Mouse (Mus musculus) CH12.LX (cell line): ENCODE measurements around the gene Ptprcap. TPM values are rescaled to one million over a fixed set of nuclear protein-coding genes. Genes with fewer than 3 reads are reported as not detected.

Source experiments
- DNase-seq: peaks from one replicate; pipeline ENCODE4 v3.0.0-alpha.2; 2013; ENCODE audit errors: extremely low read depth
- H3K27ac ChIP-seq: 2 replicates; pipeline ENCODE4 v1.5.1; 2012; ENCODE audit warnings: low read depth, mild to moderate bottlenecking, control low read depth, moderate library complexity; ENCODE audit not compliant: insufficient read depth
- H3K27me3 ChIP-seq: replicated peaks from 2 replicates; pipeline ENCODE3; 2012; ENCODE audit warnings: inconsistent platforms
- H3K36me3 ChIP-seq, 2 experiments: replicated peaks in 1 of 2; 2 replicates each; pipeline versions ENCODE3 to v1.6.1; 2012; ENCODE audit warnings: inconsistent platforms in 1 of 2, low read length in 1 of 2, mild to moderate bottlenecking in 1 of 2, mixed read lengths in 1 of 2, moderate library complexity in 1 of 2; ENCODE audit not compliant: control insufficient read depth in 1 of 2, insufficient read depth in 1 of 2
- H3K4me1 ChIP-seq, 2 experiments: 2 replicates each; pipeline ENCODE4 v1.6.1; 2012; ENCODE audit warnings: inconsistent platforms in 1 of 2, moderate library complexity in 1 of 2; ENCODE audit not compliant: insufficient read depth in 2 of 2, control insufficient read depth in 1 of 2
- H3K4me2 ChIP-seq: 2 replicates; pipeline ENCODE4 v1.6.1; 2012; ENCODE audit warnings: low read depth, mild to moderate bottlenecking, control low read depth; ENCODE audit not compliant: poor library complexity, insufficient read depth, severe bottlenecking
- H3K4me3 ChIP-seq, 3 experiments: fragments of 150-350 bp in 1 of 3; sonication (generic) in 1 of 3; replicated peaks in 1 of 3; 2 replicates each; pipeline versions ENCODE3 to v1.5.1; 2011 to 2012; ENCODE audit warnings: low read depth in 2 of 3, low read length in 2 of 3, mild to moderate bottlenecking in 2 of 3, moderate library complexity in 2 of 3, control low read depth in 1 of 3, improper control_type of control experiment in 1 of 3, inconsistent platforms in 1 of 3, mixed read lengths in 1 of 3; ENCODE audit not compliant: poor library complexity in 1 of 3
- H3K79me2 ChIP-seq: replicated peaks from 2 replicates; pipeline ENCODE4 v1.6.1; 2012; ENCODE audit warnings: mild to moderate bottlenecking, moderate library complexity; ENCODE audit not compliant: control insufficient read depth, poor library complexity, insufficient read depth, severe bottlenecking; ENCODE audit errors: extremely low read depth
- H3K9ac ChIP-seq: 2 replicates; pipeline ENCODE4 v1.6.1; 2012; ENCODE audit warnings: low read depth, mild to moderate bottlenecking, control low read depth, moderate library complexity; ENCODE audit not compliant: insufficient read depth
- H3K9me3 ChIP-seq: replicated peaks from 2 replicates; pipeline ENCODE3; 2012; ENCODE audit warnings: low read length, inconsistent platforms, mixed read lengths
- BHLHE40 ChIP-seq: IDR thresholded peaks from 2 replicates; pipeline ENCODE4 v1.6.1; 2011; ENCODE audit warnings: mild to moderate bottlenecking, low read depth, low read length, improper control_type of control experiment
- CHD1 ChIP-seq: IDR thresholded peaks from 2 replicates; pipeline ENCODE4 v1.6.1; 2012; ENCODE audit warnings: low read depth, low read length, improper control_type of control experiment, inconsistent platforms
- CHD2 ChIP-seq: IDR thresholded peaks from 2 replicates; pipeline ENCODE4 v1.6.1; 2011; ENCODE audit warnings: low read length, improper control_type of control experiment
- CTCF ChIP-seq, 2 experiments: IDR thresholded peaks in 1 of 2; conservative IDR thresholded peaks in 1 of 2; 2 replicates each; pipeline ENCODE4 v1.5.1; 2011 to 2012; ENCODE audit warnings: low read depth in 2 of 2, low read length in 2 of 2, improper control_type of control experiment in 1 of 2, inconsistent platforms in 1 of 2, mild to moderate bottlenecking in 1 of 2, moderate library complexity in 1 of 2
- E2F4 ChIP-seq: IDR thresholded peaks from 2 replicates; pipeline ENCODE4 v1.6.1; 2011; ENCODE audit warnings: low read depth, low read length, improper control_type of control experiment; ENCODE audit not compliant: insufficient replicate concordance
- ELF1 ChIP-seq: IDR thresholded peaks from 2 replicates; pipeline ENCODE4 v1.6.1; 2014; ENCODE audit warnings: low read depth, mild to moderate bottlenecking, inconsistent platforms, low read length, improper control_type of control experiment
- EP300 ChIP-seq: IDR thresholded peaks from 2 replicates; pipeline ENCODE4 v1.6.1; 2011; ENCODE audit warnings: low read length, improper control_type of control experiment
- ETS1 ChIP-seq: conservative IDR thresholded peaks from 2 replicates; pipeline ENCODE4 v1.6.1; 2012; ENCODE audit warnings: low read depth, mild to moderate bottlenecking, inconsistent platforms, low read length, improper control_type of control experiment, moderate library complexity
- JUN ChIP-seq: IDR thresholded peaks from 2 replicates; pipeline ENCODE4 v1.6.1; 2011; ENCODE audit warnings: low read depth, mild to moderate bottlenecking, low read length, improper control_type of control experiment, moderate library complexity; ENCODE audit not compliant: insufficient read depth
- KAT2A ChIP-seq: IDR thresholded peaks from 2 replicates; pipeline ENCODE4 v1.6.1; 2012; ENCODE audit warnings: low read length, improper control_type of control experiment, inconsistent platforms; ENCODE audit not compliant: insufficient replicate concordance
- MAFK ChIP-seq: IDR thresholded peaks from 2 replicates; pipeline ENCODE4 v1.6.1; 2011; ENCODE audit warnings: low read length, improper control_type of control experiment; ENCODE audit not compliant: insufficient replicate concordance
- MAZ ChIP-seq: IDR thresholded peaks from 2 replicates; pipeline ENCODE4 v1.6.1; 2012; ENCODE audit warnings: low read depth, mild to moderate bottlenecking, inconsistent platforms, low read length, improper control_type of control experiment, moderate library complexity
- MEF2A ChIP-seq: IDR thresholded peaks from 2 replicates; pipeline ENCODE4 v1.6.1; 2014; ENCODE audit warnings: low read depth, mild to moderate bottlenecking, inconsistent platforms, low read length, improper control_type of control experiment, borderline replicate concordance
- MXI1 ChIP-seq: IDR thresholded peaks from 2 replicates; pipeline ENCODE4 v1.6.1; 2011; ENCODE audit warnings: mild to moderate bottlenecking, low read depth, low read length, improper control_type of control experiment
- MYC ChIP-seq: IDR thresholded peaks from 2 replicates; pipeline ENCODE4 v1.6.1; 2011; ENCODE audit warnings: low read depth, mild to moderate bottlenecking, improper control_type of control experiment, low read length
- NELFE ChIP-seq: IDR thresholded peaks from 2 replicates; pipeline ENCODE4 v1.6.1; 2011; ENCODE audit warnings: low read depth, low read length, improper control_type of control experiment
- PAX5 ChIP-seq: IDR thresholded peaks from 2 replicates; pipeline ENCODE4 v1.6.1; 2012; ENCODE audit warnings: low read length, inconsistent platforms, mixed read lengths
- POLR2A ChIP-seq: IDR thresholded peaks from 2 replicates; pipeline ENCODE4 v1.6.1; 2011; ENCODE audit warnings: low read depth, mild to moderate bottlenecking, improper control_type of control experiment, low read length
- POLR2AphosphoS2 ChIP-seq: IDR thresholded peaks from 2 replicates; pipeline ENCODE4 v1.6.1; 2011; ENCODE audit warnings: low read depth, low read length, improper control_type of control experiment
- RAD21 ChIP-seq: IDR thresholded peaks from 2 replicates; pipeline ENCODE4 v1.6.1; 2011; ENCODE audit warnings: low read depth, mild to moderate bottlenecking, low read length, improper control_type of control experiment, moderate library complexity
- RCOR1 ChIP-seq: conservative IDR thresholded peaks from 2 replicates; pipeline ENCODE4 v1.6.1; 2012; ENCODE audit warnings: low read depth, mild to moderate bottlenecking, inconsistent platforms, low read length, improper control_type of control experiment
- SIN3A ChIP-seq: IDR thresholded peaks from 2 replicates; pipeline ENCODE4 v1.6.1; 2012; ENCODE audit warnings: low read length, improper control_type of control experiment, inconsistent platforms
- TCF12 ChIP-seq: IDR thresholded peaks from 2 replicates; pipeline ENCODE4 v1.6.1; 2014; ENCODE audit warnings: low read depth, mild to moderate bottlenecking, inconsistent platforms, low read length, improper control_type of control experiment
- UBTF ChIP-seq: IDR thresholded peaks from 2 replicates; pipeline ENCODE4 v1.6.1; 2012; ENCODE audit warnings: low read depth, mild to moderate bottlenecking, inconsistent platforms, low read length, improper control_type of control experiment, moderate library complexity
- USF1 ChIP-seq: IDR thresholded peaks from 2 replicates; pipeline ENCODE4 v1.6.1; 2014; ENCODE audit warnings: low read depth, mild to moderate bottlenecking, inconsistent platforms, low read length, improper control_type of control experiment
- USF2 ChIP-seq: conservative IDR thresholded peaks from 2 replicates; pipeline ENCODE4 v1.6.1; 2011; ENCODE audit warnings: low read depth, low read length, improper control_type of control experiment
- ZMIZ1 ChIP-seq: IDR thresholded peaks from 2 replicates; pipeline ENCODE4 v1.6.1; 2012; ENCODE audit warnings: low read depth, mild to moderate bottlenecking, inconsistent platforms, low read length, improper control_type of control experiment
- ZNF384 ChIP-seq: IDR thresholded peaks from 2 replicates; pipeline ENCODE4 v1.6.1; 2012; ENCODE audit warnings: low read depth, low read length, improper control_type of control experiment, inconsistent platforms
- dilution Hi-C: fragments of 300-500 bp; cut with MboI; formaldehyde crosslinking; loops from 2 replicates; pipeline ENCODE4 v1.14.3; 2020; ENCODE audit warnings: low sequenced_read_pairs; ENCODE audit not compliant: extremely low pct_unique_long_range_greater_than_20kb, extremely low pct_ligation_motif_present
- in situ Hi-C: fragments of 300-500 bp; cut with MboI; formaldehyde crosslinking; loops from 3 replicates; pipeline ENCODE4 v1.14.3; 2019; ENCODE audit warnings: low sequenced_read_pairs, low pct_ligation_motif_present, low pct_unique_long_range_greater_than_20kb, mixed read lengths
- polyA plus RNA-seq: library from polyadenylated mRNA; unstranded; fragments of >175 nt; gene quantifications from 2 replicates; pipeline ENCODE4 v1.2.1, GENCODE M21; 2012; ENCODE audit warnings: low read depth; ENCODE audit not compliant: insufficient read length
- total RNA-seq, 2 experiments: library from RNA; depleted of rRNA; stranded (reverse); fragments of 300-350 nt in 1 of 2; fragments of >200 nt in 1 of 2; gene quantifications; 2 replicates each; pipeline ENCODE4 v1.2.3; 2012 to 2014

Gene Ptprcap
- total and polyA plus RNA-seq, 3 experiments, result 343 to 447 (median 438) TPM

DNA sequence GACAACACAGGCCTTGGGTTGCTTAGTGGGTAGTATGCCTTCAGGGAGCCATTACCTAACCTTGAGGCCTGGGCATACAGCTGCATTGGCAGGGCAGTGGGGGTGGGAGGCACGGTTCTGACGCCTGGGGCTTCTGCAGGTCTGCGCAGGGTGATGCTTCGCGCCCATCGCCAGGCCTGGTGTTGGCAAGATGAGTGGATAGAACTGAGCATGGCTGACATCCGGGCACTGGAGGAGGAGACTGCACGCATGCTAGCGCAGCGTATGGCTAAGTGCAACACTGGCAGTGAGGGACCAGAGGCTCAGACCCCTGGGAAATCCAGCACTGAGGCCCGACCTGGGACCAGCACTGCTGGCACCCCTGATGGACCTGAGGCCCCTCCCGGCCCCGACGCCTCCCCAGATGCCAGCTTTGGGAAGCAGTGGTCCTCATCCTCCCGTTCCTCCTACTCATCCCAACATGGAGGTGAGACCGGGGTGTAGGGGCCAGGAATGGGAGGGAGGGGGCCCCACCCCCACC, 48.7 kb upstream of the Ptprcap start:
- Histone ChIP-seq H3K4me1 (peaks cover 7 to 44% of the 10 kb centered on the region in 2 experiments; a peak in 2 of 4 replicates), H3K4me3 (no peak overlapping the region), H3K27ac (no peak overlapping the region), H3K9ac (no peak overlapping the region), H3K9me3 (no peaks in the 10 kb centered on the region), H3K27me3 (no peaks in the 10 kb centered on the region), H3K36me3 (peaks cover 56 to 83% of the 10 kb centered on the region in 2 experiments), H3K4me2 (no peak overlapping the region), H3K79me2 (no peaks in the 10 kb centered on the region)
- dilution Hi-C loops (no loop called here), in situ Hi-C loops (no loop called here)
- DNase-seq, result no peak
- no peak for TF ChIP-seq ETS1
- TF ChIP-seq RCOR1, result no peak
- TF ChIP-seq USF1, result no peak
- TF ChIP-seq POLR2A, result no peak
- no peak for TF ChIP-seq JUN
- no peak for TF ChIP-seq ZNF384
- no peak for TF ChIP-seq E2F4
- no peak for TF ChIP-seq CHD2
- TF ChIP-seq TCF12, result no peak
- TF ChIP-seq UBTF, result no peak
- TF ChIP-seq CTCF (conservative IDR thresholded peaks at IDR 0.05 in 1 of 2, IDR thresholded peaks at IDR 0.05 in 1 of 2; ENCODE audit: low read depth in 2 of 2, low read length in 2 of 2), result no peak
- no peak for TF ChIP-seq NELFE
- no peak for TF ChIP-seq MAFK
- TF ChIP-seq BHLHE40, result no peak

DNA sequence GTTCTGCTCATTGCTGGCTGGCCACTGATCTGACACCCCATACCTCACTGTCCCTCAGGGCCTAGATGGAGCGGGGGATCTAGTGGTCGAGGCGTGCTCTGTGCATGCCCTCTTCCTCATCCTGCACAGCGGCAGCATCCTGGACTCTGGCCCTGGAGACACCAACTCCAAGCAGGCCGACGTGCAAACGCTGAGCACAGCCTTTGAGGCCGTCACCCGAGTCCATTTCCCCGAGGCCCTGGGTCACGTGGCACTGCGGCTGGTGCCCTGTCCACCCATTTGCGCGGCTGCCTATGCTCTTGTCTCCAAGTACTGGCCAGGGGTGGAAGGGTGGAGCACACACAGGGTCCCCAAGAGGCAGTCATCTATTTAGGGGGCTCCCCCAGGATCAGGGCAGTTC, 46.8 kb upstream of the Ptprcap start:
- H3K4me3 ChIP-seq, result no peak overlapping the region
- no peak overlapping the region for H3K27ac ChIP-seq
- H3K9ac ChIP-seq, result no peak overlapping the region
- in situ Hi-C loops (no loop called here), dilution Hi-C loops (no loop called here)
- DNase-seq, result no peak
- H3K9me3 ChIP-seq, result no peaks in the 10 kb centered on the region
- no peak overlapping the region for H3K4me2 ChIP-seq
- peaks cover 76 to 94% of the 10 kb centered on the region in 2 experiments for H3K36me3 ChIP-seq
- TF ChIP-seq CHD1 (no peak), ZMIZ1 (no peak), SIN3A (no peak), MAZ (no peak), KAT2A (no peak), POLR2AphosphoS2 (no peak), TCF12 (no peak), MEF2A (no peak), RAD21 (no peak), ELF1 (no peak), PAX5 (no peak), CHD2 (no peak), EP300 (no peak), MYC (no peak), ZNF384 (no peak), CTCF (conservative IDR thresholded peaks at IDR 0.05 in 1 of 2, IDR thresholded peaks at IDR 0.05 in 1 of 2; ENCODE audit: low read depth in 2 of 2, low read length in 2 of 2) (no peak), MXI1 (no peak), UBTF (no peak), JUN (no peak), USF2 (no peak)
- H3K79me2 ChIP-seq, result no peaks in the 10 kb centered on the region
- H3K4me1 ChIP-seq, result peaks cover 0 to 30% of the 10 kb centered on the region in 2 experiments; a peak in 2 of 4 replicates
- no peaks in the 10 kb centered on the region for H3K27me3 ChIP-seq
